Mouse (Mus musculus): ENCODE measurements around the gene Gpr176. TPM values are rescaled to one million over a fixed set of nuclear protein-coding genes. Genes with fewer than 3 reads are reported as not detected.

Gene Gpr176
- polyA plus RNA-seq, 1 experiment from 2014 or later = 6.2 TPM

DNA sequence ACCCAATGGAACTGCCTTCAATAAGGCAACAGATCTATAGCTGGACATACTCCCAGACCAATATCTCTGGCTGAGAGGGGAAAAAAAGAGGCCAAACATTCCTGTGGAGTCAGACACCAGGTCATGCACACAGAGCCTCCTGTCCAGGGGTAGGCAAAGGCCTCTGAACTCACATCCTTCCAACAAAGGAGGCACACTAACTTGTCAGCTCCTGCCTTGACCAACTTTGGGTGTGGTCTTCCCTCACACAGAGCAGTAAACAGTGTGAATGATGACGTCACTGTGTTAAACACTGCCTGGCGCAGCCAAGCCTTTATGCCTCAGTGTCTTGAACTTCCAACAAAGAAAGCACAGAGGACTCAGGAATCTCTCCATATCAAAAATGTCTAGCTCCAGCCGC, 29.3 kb downstream of the Gpr176 start:
- no peaks in the 10 kb centered on the region for H3K4me1 ChIP-seq (replicated peaks; ENCODE audit: control insufficient read depth, insufficient read depth, low read length)
- H3K9ac ChIP-seq (replicated peaks; ENCODE audit: low read depth, low read length) = no peak overlapping the region
- no peaks in the 10 kb centered on the region for H3K36me3 ChIP-seq (ENCODE audit: control insufficient read depth, insufficient read depth)
- ATAC-seq = no peak
- H3K27me3 ChIP-seq (replicated peaks; ENCODE audit: control insufficient read depth, insufficient read depth, low read length) = no peaks in the 10 kb centered on the region
- no peak overlapping the region for H3K27ac ChIP-seq (ENCODE audit: low read length)
- H3K9me3 ChIP-seq (ENCODE audit: control insufficient read depth, low read length) = no peaks in the 10 kb centered on the region
- H3K4me2 ChIP-seq (ENCODE audit: low read length) = no peak overlapping the region
- 71% methylated on average over 3 of the region's 3 CpGs for WGBS
- H3K4me3 ChIP-seq (replicated peaks; ENCODE audit: low read length) = no peak overlapping the region

DNA sequence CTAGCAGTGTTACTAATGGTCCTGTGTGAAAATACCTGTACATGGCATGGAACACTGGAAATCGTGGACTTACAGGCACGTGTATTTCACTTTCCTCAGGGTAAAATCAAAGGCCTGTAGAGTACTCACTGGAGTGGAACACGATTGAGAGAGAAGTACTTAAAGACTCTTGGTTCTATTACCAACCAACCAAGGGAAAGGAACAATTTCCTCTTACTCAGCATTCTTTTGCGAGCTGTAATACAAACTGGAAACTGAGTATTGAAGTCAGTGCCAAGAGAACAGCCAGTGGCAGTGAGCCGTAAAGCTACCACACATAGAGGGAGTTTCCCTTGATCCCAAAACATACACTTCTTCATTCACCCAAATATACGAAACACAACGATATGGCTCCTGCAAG, 31.9 kb downstream of the Gpr176 start:
- Histone ChIP-seq H3K4me1 (replicated peaks; ENCODE audit: control insufficient read depth, insufficient read depth, low read length) (no peaks in the 10 kb centered on the region), H3K9me3 (ENCODE audit: control insufficient read depth, low read length) (no peaks in the 10 kb centered on the region), H3K36me3 (ENCODE audit: control insufficient read depth, insufficient read depth) (no peaks in the 10 kb centered on the region), H3K27ac (ENCODE audit: low read length) (no peak overlapping the region), H3K4me2 (ENCODE audit: low read length) (no peak overlapping the region), H3K27me3 (replicated peaks; ENCODE audit: control insufficient read depth, insufficient read depth, low read length) (no peaks in the 10 kb centered on the region), H3K9ac (replicated peaks; ENCODE audit: low read depth, low read length) (no peak overlapping the region), H3K4me3 (replicated peaks; ENCODE audit: low read length) (no peak overlapping the region)
- 74% methylated on average over 7 of the region's 7 CpGs for WGBS
- ATAC-seq = no peak

DNA sequence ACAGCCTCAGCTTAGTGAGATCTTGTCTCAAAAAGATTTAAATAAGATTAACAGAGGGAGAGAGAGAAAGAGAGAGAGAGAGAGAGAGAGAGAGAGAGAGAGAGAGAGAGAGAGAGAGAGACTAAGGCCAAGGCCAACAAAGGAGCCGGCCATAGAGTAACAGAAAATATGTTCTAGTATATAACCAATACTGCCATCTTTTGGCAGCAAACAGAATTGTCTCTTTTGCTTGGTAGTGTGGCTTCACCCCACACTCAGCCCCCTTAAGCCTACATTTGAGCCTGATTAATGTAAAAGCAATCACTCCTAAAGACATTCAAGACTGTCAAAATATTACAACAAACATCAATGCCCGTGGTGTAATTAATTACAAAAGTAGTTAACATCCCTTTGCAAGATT, 37.1 kb downstream of the Gpr176 start:
- Histone ChIP-seq H3K36me3 (ENCODE audit: control insufficient read depth, insufficient read depth) (no peaks in the 10 kb centered on the region), H3K9me3 (ENCODE audit: control insufficient read depth, low read length) (no peaks in the 10 kb centered on the region), H3K4me2 (ENCODE audit: low read length) (no peak overlapping the region), H3K9ac (replicated peaks; ENCODE audit: low read depth, low read length) (no peak overlapping the region), H3K27me3 (replicated peaks; ENCODE audit: control insufficient read depth, insufficient read depth, low read length) (no peaks in the 10 kb centered on the region), H3K4me3 (replicated peaks; ENCODE audit: low read length) (no peak overlapping the region), H3K4me1 (replicated peaks; ENCODE audit: control insufficient read depth, insufficient read depth, low read length) (no peaks in the 10 kb centered on the region), H3K27ac (ENCODE audit: low read length) (no peak overlapping the region)
- WGBS = 40% methylated on average over 2 of the region's 2 CpGs
- no peak for ATAC-seq

- ATAC-seq = no peak
- WGBS = 60% methylated on average over 3 of the region's 5 CpGs
- H3K4me1 ChIP-seq (replicated peaks; ENCODE audit: control insufficient read depth, insufficient read depth, low read length) = peaks cover 8% of the 10 kb centered on the region
- no peak overlapping the region for H3K9ac ChIP-seq (replicated peaks; ENCODE audit: low read depth, low read length)
- no peak overlapping the region for H3K4me3 ChIP-seq (replicated peaks; ENCODE audit: low read length)
- H3K27ac ChIP-seq (ENCODE audit: low read length) = no peak overlapping the region
- no peak overlapping the region for H3K4me2 ChIP-seq (ENCODE audit: low read length)
- H3K27me3 ChIP-seq (replicated peaks; ENCODE audit: control insufficient read depth, insufficient read depth, low read length) = no peaks in the 10 kb centered on the region
- no peaks in the 10 kb centered on the region for H3K36me3 ChIP-seq (ENCODE audit: control insufficient read depth, insufficient read depth)
- H3K9me3 ChIP-seq (ENCODE audit: control insufficient read depth, low read length) = no peaks in the 10 kb centered on the region
Observed at GRCm38 (mm10) chr2:118322663-118323062, 50.6 kb downstream of the Gpr176 start.

GRCm38 (mm10) chr2:118321804-118322203, 51.4 kb downstream of the Gpr176 start:
- no peak for ATAC-seq
- Histone ChIP-seq H3K4me1 (replicated peaks; ENCODE audit: control insufficient read depth, insufficient read depth, low read length) (peaks cover 8% of the 10 kb centered on the region), H3K36me3 (ENCODE audit: control insufficient read depth, insufficient read depth) (no peaks in the 10 kb centered on the region), H3K27ac (ENCODE audit: low read length) (no peak overlapping the region), H3K9ac (replicated peaks; ENCODE audit: low read depth, low read length) (no peak overlapping the region), H3K4me3 (replicated peaks; ENCODE audit: low read length) (no peak overlapping the region), H3K27me3 (replicated peaks; ENCODE audit: control insufficient read depth, insufficient read depth, low read length) (no peaks in the 10 kb centered on the region), H3K4me2 (ENCODE audit: low read length) (no peak overlapping the region), H3K9me3 (ENCODE audit: control insufficient read depth, low read length) (no peaks in the 10 kb centered on the region)
- 78% methylated on average over 4 of the region's 4 CpGs for WGBS

DNA sequence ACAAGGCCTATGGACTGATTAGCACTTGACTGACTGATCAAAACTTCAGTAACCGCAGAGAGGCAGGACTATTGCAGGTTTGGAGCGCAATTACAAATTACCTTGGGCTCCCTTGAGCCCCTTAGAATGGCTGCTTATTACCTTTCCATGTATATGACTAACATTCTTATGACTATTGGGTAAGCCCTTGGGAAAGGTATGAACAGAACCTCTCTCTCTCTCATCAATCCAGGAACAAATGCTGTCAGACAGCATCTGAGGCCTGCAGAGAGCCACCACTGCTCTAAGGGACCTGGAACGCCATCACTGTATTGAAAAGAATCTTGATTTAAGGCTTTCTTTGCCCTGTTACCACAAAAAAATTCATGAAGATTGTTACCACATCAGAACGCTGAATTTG, 52.1 kb downstream of the Gpr176 start:
- no peak overlapping the region for H3K27ac ChIP-seq (ENCODE audit: low read length)
- no peak overlapping the region for H3K9ac ChIP-seq (replicated peaks; ENCODE audit: low read depth, low read length)
- H3K4me3 ChIP-seq (replicated peaks; ENCODE audit: low read length) = no peak overlapping the region
- WGBS = 76% methylated on average over 4 of the region's 4 CpGs
- no peaks in the 10 kb centered on the region for H3K9me3 ChIP-seq (ENCODE audit: control insufficient read depth, low read length)
- H3K4me2 ChIP-seq (ENCODE audit: low read length) = no peak overlapping the region
- no peaks in the 10 kb centered on the region for H3K36me3 ChIP-seq (ENCODE audit: control insufficient read depth, insufficient read depth)
- peaks cover 8% of the 10 kb centered on the region for H3K4me1 ChIP-seq (replicated peaks; ENCODE audit: control insufficient read depth, insufficient read depth, low read length)
- no peak for ATAC-seq
- no peaks in the 10 kb centered on the region for H3K27me3 ChIP-seq (replicated peaks; ENCODE audit: control insufficient read depth, insufficient read depth, low read length)

GRCm38 (mm10) chr2:118320519-118320918, 52.7 kb downstream of the Gpr176 start:
- Histone ChIP-seq H3K36me3 (ENCODE audit: control insufficient read depth, insufficient read depth) (no peaks in the 10 kb centered on the region), H3K27me3 (replicated peaks; ENCODE audit: control insufficient read depth, insufficient read depth, low read length) (no peaks in the 10 kb centered on the region), H3K4me1 (replicated peaks; ENCODE audit: control insufficient read depth, insufficient read depth, low read length) (peaks cover 8% of the 10 kb centered on the region), H3K9ac (replicated peaks; ENCODE audit: low read depth, low read length) (no peak overlapping the region), H3K9me3 (ENCODE audit: control insufficient read depth, low read length) (no peaks in the 10 kb centered on the region), H3K4me3 (replicated peaks; ENCODE audit: low read length) (no peak overlapping the region), H3K4me2 (ENCODE audit: low read length) (no peak overlapping the region), H3K27ac (ENCODE audit: low read length) (no peak overlapping the region)
- ATAC-seq = peak; percentile 71
- WGBS = 9% methylated on average over 4 of the region's 4 CpGs

- H3K27ac ChIP-seq (ENCODE audit: low read length) = no peak overlapping the region
- H3K27me3 ChIP-seq (replicated peaks; ENCODE audit: control insufficient read depth, insufficient read depth, low read length) = no peaks in the 10 kb centered on the region
Observed at GRCm38 (mm10) chr2:118319176-118319575, 54.0 kb downstream of the Gpr176 start.

GRCm38 (mm10) chr2:118316939-118317338, 56.3 kb downstream of the Gpr176 start:
- no peak for ATAC-seq
- Histone ChIP-seq H3K9ac (replicated peaks; ENCODE audit: low read depth, low read length) (no peak overlapping the region), H3K4me3 (replicated peaks; ENCODE audit: low read length) (no peak overlapping the region), H3K27ac (ENCODE audit: low read length) (no peak overlapping the region), H3K9me3 (ENCODE audit: control insufficient read depth, low read length) (no peaks in the 10 kb centered on the region), H3K27me3 (replicated peaks; ENCODE audit: control insufficient read depth, insufficient read depth, low read length) (no peaks in the 10 kb centered on the region), H3K4me1 (replicated peaks; ENCODE audit: control insufficient read depth, insufficient read depth, low read length) (peaks cover 8% of the 10 kb centered on the region), H3K36me3 (ENCODE audit: control insufficient read depth, insufficient read depth) (no peaks in the 10 kb centered on the region), H3K4me2 (ENCODE audit: low read length) (no peak overlapping the region)
- 48% methylated on average over 2 of the region's 2 CpGs for WGBS

More at GRCm38 (mm10) chr2:118319176-118319575, 54.0 kb downstream of the Gpr176 start:
- peak; percentile 40; the same call in 1 of the 2 replicates for ATAC-seq
- 53% methylated on average over 5 of the region's 5 CpGs for WGBS
- H3K36me3 ChIP-seq (ENCODE audit: control insufficient read depth, insufficient read depth) = no peaks in the 10 kb centered on the region
- peaks cover 8% of the 10 kb centered on the region for H3K4me1 ChIP-seq (replicated peaks; ENCODE audit: control insufficient read depth, insufficient read depth, low read length)
- no peak overlapping the region for H3K4me3 ChIP-seq (replicated peaks; ENCODE audit: low read length)
- H3K4me2 ChIP-seq (ENCODE audit: low read length) = no peak overlapping the region
- no peaks in the 10 kb centered on the region for H3K9me3 ChIP-seq (ENCODE audit: control insufficient read depth, low read length)
- no peak overlapping the region for H3K9ac ChIP-seq (replicated peaks; ENCODE audit: low read depth, low read length)

DNA sequence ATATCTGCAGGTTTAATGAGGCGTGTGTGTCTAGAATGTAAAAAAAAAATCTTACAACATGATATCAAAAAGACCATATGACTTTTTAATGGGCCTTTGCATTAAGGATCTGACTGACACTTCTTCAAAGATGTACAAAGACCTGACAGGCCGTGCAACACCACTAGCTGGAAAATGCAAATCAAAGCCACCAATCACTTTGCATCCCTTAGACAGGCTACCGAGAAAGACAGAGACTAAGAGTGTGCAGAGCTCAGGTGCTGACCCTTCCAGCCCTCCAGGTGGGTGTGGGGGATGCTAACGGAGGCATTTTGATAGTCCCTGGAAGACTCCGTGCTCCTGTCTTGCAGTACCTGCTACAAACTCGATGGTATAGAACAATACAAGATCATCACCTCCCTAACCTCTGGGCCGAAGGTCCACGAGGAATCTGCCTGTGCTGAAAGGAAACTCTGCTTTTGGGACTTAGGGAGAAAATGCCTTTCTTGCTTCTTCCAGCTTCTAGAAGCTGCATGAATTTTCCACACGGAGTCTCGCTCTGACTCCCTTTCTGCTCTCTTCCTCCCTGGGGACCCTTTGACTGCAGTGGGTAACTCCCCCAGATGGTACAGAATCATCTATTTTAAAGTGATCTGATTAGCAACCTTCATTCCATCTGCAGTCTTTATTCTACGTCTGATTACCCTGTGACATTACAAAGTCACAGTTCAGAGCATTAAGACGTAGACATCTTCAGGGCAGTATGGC, 57.4 kb downstream of the Gpr176 start:
- no peaks in the 10 kb centered on the region for H3K27me3 ChIP-seq (replicated peaks; ENCODE audit: control insufficient read depth, insufficient read depth, low read length)
- no peak overlapping the region for H3K4me2 ChIP-seq (ENCODE audit: low read length)
- 89% methylated on average over 12 of the region's 12 CpGs for WGBS
- peaks cover 8% of the 10 kb centered on the region for H3K4me1 ChIP-seq (replicated peaks; ENCODE audit: control insufficient read depth, insufficient read depth, low read length)
- H3K4me3 ChIP-seq (replicated peaks; ENCODE audit: low read length) = no peak overlapping the region
- ATAC-seq = no peak
- no peaks in the 10 kb centered on the region for H3K36me3 ChIP-seq (ENCODE audit: control insufficient read depth, insufficient read depth)
- no peaks in the 10 kb centered on the region for H3K9me3 ChIP-seq (ENCODE audit: control insufficient read depth, low read length)
- no peak overlapping the region for H3K9ac ChIP-seq (replicated peaks; ENCODE audit: low read depth, low read length)
- no peak overlapping the region for H3K27ac ChIP-seq (ENCODE audit: low read length)

Data from forebrain, embryonic 16.5 days (tissue).